Mouse (Mus musculus): Measurements from ENCODE around the gene Gabarap.

- no peak for TF ChIP-seq GATA1 (IDR thresholded peaks at IDR 0.05; ENCODE audit: borderline replicate concordance, low read length)
- no peak for TF ChIP-seq FLI1 (IDR thresholded peaks at IDR 0.05; ENCODE audit: low read length)
Observed at GRCm38 (mm10) chr11:69997070-69997509, 6.1 kb downstream of the Gabarap start.
